Mouse (Mus musculus) heart, adult 2 months (tissue): ENCODE measurements around the gene Tmem97.

Source experiments
- CTCF ChIP-seq: fragments of 200-600 bp; IDR thresholded peaks from 2 replicates; pipeline ENCODE4 v1.8.1; 2022; ENCODE audit warnings: antibody characterized with exemption, mild to moderate bottlenecking, moderate library complexity
- EP300 ChIP-seq: fragments of 200-500 bp; IDR thresholded peaks from 2 replicates; pipeline ENCODE4 v1.6.1; 2011; ENCODE audit warnings: low read depth, low read length, control low read depth; ENCODE audit not compliant: insufficient read depth
- POLR2A ChIP-seq: fragments of 200-500 bp; IDR thresholded peaks from 2 replicates; pipeline ENCODE4 v1.6.1; 2011; ENCODE audit warnings: mild to moderate bottlenecking, low read depth, low read length, control low read depth; ENCODE audit not compliant: insufficient read depth

DNA sequence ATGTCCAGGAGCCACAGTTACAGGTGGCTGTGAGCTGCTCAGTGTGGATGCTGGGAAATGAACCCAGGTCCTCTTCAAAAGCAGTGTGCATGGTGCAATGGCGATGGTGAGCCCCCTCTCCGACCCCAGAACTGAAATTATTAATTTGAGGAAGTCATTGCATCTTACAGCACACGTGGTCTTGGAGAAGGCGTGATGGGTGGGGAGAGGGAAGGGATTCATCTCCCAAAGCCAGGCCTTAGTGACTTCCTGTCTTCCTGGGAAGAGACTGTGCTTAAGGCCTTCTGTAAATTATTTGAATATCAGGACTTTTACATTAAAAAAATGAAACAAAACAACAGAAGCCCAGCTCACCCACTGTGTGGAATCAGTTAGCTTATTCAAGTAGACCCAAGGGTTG lies 5.5 kb upstream of the Tmem97 start:
- TF ChIP-seq POLR2A (no peak), CTCF (no peak), EP300 (no peak)
